Mouse (Mus musculus): Measurements from ENCODE around the gene Trappc10. TPM values are rescaled to one million over a fixed set of nuclear protein-coding genes. Genes with fewer than 3 reads are reported as not detected.

Gene Trappc10
- polyA plus RNA-seq, 1 experiment = 62.8 TPM

DNA sequence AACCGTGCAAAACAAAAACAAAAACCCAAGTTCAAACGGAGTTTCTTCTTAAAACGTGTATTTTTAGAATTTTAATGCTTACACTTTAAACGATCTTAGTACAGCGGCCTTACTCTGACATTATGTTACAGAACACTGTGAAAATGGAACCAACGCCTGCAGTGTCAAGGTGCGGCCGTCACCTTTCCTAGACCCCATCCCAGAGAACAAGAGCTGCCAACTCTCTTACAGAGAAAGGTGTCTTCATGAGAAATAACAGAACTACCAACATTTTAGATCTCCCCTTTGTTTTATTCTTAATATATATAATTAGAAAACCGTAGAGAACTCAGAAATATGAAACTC lies 59.1 kb downstream of the Trappc10 start:
- H3K27ac ChIP-seq (ENCODE audit: insufficient read depth, low read length) = no peak overlapping the region
- peaks cover 2% of the 10 kb centered on the region; the same call in 1 of the 2 replicates for H3K4me1 ChIP-seq (ENCODE audit: control insufficient read depth, insufficient read depth, low read length)
- H3K4me3 ChIP-seq (ENCODE audit: insufficient read depth, low read length) = peak overlapping the region; percentile 72
- no peak for TF ChIP-seq CTCF (IDR thresholded peaks at IDR 0.05; ENCODE audit: extremely low read depth, insufficient read depth, low read length)
- no peak for TF ChIP-seq POLR2A (IDR thresholded peaks at IDR 0.05; ENCODE audit: extremely low read depth, insufficient read depth, low read length)

DNA sequence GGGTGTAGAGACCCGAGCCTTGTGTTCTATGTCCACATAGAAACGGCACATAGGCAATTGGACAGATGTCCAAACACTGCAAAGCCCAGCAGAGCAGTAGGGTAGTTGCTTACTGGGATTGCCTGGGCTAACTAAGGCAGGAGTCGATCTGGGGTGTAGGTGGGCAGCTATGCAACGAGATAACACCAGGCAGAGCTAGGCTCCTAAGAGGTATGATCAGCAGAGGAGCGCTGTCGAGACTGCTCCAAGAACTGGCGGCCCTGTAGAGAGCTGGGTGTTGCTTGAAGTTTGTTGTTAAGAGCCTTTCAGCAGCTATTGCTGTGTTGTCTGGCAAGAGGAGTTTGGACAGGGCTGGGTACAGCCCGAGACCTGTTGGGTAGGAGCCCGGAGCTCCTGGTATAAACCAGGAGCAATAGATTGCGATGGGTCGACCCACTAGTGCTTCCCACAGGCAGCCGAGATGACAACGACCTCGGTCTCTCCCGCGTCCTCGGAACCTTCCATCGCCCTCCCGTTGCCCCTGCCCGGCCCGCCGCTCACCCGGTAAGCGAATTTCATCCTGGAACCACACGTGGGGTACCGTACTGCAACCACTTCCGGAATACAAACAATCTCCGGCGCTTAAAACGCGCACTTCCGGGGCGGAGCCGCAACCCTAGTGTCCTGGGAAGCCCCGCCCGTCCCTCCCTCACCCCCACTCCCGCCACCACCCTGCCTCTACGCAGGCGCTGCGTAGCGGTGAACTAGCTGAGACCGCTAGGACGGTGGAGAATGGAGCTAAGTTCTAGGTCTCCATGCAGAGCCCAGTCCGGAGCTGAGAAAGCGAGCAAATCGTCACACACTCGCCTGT lies 59.7 kb downstream of the Trappc10 start, which contains the start of gene Pwp2:
Gene Pwp2, minus strand, starts transcription at position 619 of the 850 bp plus-strand sequence.
- Histone ChIP-seq H3K4me3 (ENCODE audit: insufficient read depth, low read length) (peak within 1 kb of the TSS; percentile 72), H3K4me1 (ENCODE audit: control insufficient read depth, insufficient read depth, low read length) (peaks cover 2% of the 10 kb centered on the region; the same call in 1 of the 2 replicates), H3K27ac (ENCODE audit: insufficient read depth, low read length) (no peak within 1 kb of the TSS)
- TF ChIP-seq CTCF (IDR thresholded peaks at IDR 0.05; ENCODE audit: extremely low read depth, insufficient read depth, low read length) (no peak), POLR2A (IDR thresholded peaks at IDR 0.05; ENCODE audit: extremely low read depth, insufficient read depth, low read length) (peak; percentile 96)

DNA sequence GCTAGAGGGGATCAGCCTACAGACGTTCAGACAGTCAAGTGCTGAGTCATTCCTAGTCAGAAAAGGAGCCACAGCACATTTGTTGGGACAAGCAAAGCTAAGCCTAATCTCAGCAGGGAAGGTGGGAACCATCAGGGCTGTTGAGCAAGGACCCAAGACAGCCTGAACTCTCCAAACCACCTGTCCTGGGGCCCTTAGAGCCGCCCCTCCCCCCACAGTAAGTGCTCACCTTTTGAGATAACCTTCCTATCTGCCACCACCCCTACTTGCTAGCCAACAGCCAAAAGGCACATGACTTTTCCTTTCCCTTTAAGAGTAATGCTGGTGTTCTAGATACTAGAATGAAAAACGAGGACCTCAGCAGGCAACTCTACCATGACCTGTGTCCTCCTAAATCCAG lies 60.9 kb downstream of the Trappc10 start:
- Histone ChIP-seq H3K4me1 (ENCODE audit: control insufficient read depth, insufficient read depth, low read length) (peaks cover 2% of the 10 kb centered on the region; the same call in 1 of the 2 replicates), H3K4me3 (ENCODE audit: insufficient read depth, low read length) (no peak overlapping the region; the same call in 1 of the 2 replicates), H3K27ac (ENCODE audit: insufficient read depth, low read length) (no peak overlapping the region)
- TF ChIP-seq POLR2A (IDR thresholded peaks at IDR 0.05; ENCODE audit: extremely low read depth, insufficient read depth, low read length) = no peak
- TF ChIP-seq CTCF (IDR thresholded peaks at IDR 0.05; ENCODE audit: extremely low read depth, insufficient read depth, low read length) = no peak

DNA sequence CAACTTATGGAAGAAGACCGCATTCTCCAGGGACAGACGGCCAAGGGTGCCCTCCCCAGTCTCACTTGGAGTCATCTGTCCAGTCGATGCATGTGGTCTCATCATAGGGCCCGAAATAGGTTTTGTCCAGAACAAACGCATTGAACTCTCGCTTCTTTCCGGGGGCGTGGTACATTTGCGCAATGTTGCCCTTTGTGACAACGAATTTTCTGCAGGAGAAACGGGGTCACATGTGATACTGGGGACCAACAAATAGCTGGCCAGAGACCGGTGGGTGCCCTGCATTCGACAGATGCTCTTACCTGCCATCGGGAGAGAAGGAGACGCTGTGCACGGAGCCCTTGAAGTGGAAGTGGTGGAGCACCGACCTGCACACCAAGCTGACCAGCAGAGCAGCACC lies 62.1 kb downstream of the Trappc10 start:
- Histone ChIP-seq H3K27ac (ENCODE audit: insufficient read depth, low read length) (no peak overlapping the region), H3K4me1 (ENCODE audit: control insufficient read depth, insufficient read depth, low read length) (peaks cover 2% of the 10 kb centered on the region; the same call in 1 of the 2 replicates), H3K4me3 (ENCODE audit: insufficient read depth, low read length) (no peak overlapping the region)
- TF ChIP-seq POLR2A (IDR thresholded peaks at IDR 0.05; ENCODE audit: extremely low read depth, insufficient read depth, low read length) (no peak), CTCF (IDR thresholded peaks at IDR 0.05; ENCODE audit: extremely low read depth, insufficient read depth, low read length) (no peak)

DNA sequence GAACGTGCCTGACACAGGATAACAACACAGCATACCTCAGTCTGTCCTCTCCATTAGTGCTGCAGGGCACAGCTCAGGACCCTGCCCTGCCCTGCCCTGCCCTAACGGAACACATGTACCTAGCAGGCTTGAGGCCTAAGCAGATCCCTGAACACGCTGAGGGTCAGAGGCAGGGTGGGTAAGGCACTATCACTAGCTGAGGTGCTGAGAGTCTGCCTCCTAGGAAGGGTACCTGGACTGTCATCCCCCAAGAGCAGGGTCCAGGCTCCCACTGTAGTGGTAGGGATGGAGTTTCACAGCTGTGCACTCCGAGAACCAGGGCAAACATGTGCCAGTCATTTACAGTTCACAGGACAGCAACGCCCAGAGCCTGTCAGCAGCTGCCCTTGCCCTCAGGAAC lies 70.0 kb downstream of the Trappc10 start:
- TF ChIP-seq POLR2A (IDR thresholded peaks at IDR 0.05; ENCODE audit: extremely low read depth, insufficient read depth, low read length) (no peak), CTCF (IDR thresholded peaks at IDR 0.05; ENCODE audit: extremely low read depth, insufficient read depth, low read length) (no peak)
- H3K4me3 ChIP-seq (ENCODE audit: insufficient read depth, low read length) = no peak overlapping the region
- no peak overlapping the region for H3K27ac ChIP-seq (ENCODE audit: insufficient read depth, low read length)
- no peaks in the 10 kb centered on the region for H3K4me1 ChIP-seq (ENCODE audit: control insufficient read depth, insufficient read depth, low read length)

DNA sequence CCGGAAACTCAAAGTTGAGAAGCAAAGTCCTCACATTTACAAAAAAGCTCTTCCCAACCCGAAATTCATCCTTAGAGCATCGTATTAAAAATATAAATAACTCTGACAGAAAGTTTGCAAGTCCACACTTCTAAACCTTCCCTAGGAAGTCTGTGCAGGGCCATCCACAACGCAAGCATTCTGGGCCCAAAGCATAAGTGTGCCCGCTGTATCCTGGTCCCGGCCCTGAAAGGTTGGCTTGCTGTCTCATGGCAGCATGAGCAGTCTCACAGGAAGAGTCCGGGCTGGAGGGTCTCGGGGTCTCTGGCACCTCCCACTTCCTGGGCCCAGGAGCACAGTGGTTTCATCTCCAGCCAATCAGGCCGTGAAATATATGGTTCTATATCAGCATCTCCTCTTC lies 72.9 kb downstream of the Trappc10 start:
- Histone ChIP-seq H3K4me1 (ENCODE audit: control insufficient read depth, insufficient read depth, low read length) (peaks cover 4% of the 10 kb centered on the region), H3K27ac (ENCODE audit: insufficient read depth, low read length) (no peak overlapping the region), H3K4me3 (ENCODE audit: insufficient read depth, low read length) (no peak overlapping the region)
- TF ChIP-seq CTCF (IDR thresholded peaks at IDR 0.05; ENCODE audit: extremely low read depth, insufficient read depth, low read length) (no peak), POLR2A (IDR thresholded peaks at IDR 0.05; ENCODE audit: extremely low read depth, insufficient read depth, low read length) (no peak)

DNA sequence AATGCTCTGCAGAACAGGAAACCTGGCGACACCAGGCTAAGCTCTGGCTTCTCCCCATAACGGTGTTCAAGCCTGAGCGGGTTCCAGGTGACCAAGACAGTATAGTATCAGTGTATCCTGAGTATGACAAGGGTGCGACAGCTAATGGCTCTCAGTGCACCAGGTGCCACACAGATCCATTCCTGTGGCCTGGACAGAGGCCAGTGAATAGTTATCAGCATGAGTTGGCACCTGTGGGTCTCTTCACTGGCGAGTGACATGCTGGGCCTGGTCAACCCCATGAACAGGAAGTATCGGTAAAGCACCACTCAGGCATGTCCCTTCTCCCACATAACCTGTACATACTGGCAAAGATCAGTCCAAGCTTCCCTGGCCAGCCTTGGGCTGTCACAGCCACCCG lies 73.4 kb downstream of the Trappc10 start:
- TF ChIP-seq CTCF (IDR thresholded peaks at IDR 0.05; ENCODE audit: extremely low read depth, insufficient read depth, low read length) = no peak
- TF ChIP-seq POLR2A (IDR thresholded peaks at IDR 0.05; ENCODE audit: extremely low read depth, insufficient read depth, low read length) = no peak
- Histone ChIP-seq H3K27ac (ENCODE audit: insufficient read depth, low read length) (no peak overlapping the region), H3K4me3 (ENCODE audit: insufficient read depth, low read length) (no peak overlapping the region), H3K4me1 (ENCODE audit: control insufficient read depth, insufficient read depth, low read length) (peaks cover 4% of the 10 kb centered on the region)

DNA sequence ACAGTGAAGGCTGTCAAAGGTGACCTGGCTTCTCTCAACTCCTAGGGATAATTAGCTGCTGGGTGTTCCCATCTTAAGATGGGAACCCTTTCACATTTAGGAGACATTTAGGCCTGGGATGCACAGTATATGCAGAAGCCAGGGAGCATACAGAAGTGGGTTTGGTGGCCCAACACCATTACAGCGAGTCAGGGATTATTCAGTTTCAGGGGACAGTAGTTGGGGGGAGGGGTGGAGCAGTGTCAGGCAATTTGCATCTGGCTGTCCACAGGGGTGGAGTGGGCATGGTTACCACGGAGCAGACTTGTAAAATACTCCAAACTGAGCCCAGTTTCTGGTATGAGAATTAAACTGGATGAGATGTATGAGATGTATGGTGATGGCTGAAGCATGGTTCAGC lies 74.0 kb downstream of the Trappc10 start:
- H3K4me1 ChIP-seq (ENCODE audit: control insufficient read depth, insufficient read depth, low read length) = peaks cover 4% of the 10 kb centered on the region
- no peak for TF ChIP-seq POLR2A (IDR thresholded peaks at IDR 0.05; ENCODE audit: extremely low read depth, insufficient read depth, low read length)
- no peak for TF ChIP-seq CTCF (IDR thresholded peaks at IDR 0.05; ENCODE audit: extremely low read depth, insufficient read depth, low read length)
- H3K4me3 ChIP-seq (ENCODE audit: insufficient read depth, low read length) = peak overlapping the region; percentile 90; the same call in 1 of the 2 replicates
- H3K27ac ChIP-seq (ENCODE audit: insufficient read depth, low read length) = 0 out of 2 replicates have a peak overlapping the region, but pooled peaks have one; percentile 5

DNA sequence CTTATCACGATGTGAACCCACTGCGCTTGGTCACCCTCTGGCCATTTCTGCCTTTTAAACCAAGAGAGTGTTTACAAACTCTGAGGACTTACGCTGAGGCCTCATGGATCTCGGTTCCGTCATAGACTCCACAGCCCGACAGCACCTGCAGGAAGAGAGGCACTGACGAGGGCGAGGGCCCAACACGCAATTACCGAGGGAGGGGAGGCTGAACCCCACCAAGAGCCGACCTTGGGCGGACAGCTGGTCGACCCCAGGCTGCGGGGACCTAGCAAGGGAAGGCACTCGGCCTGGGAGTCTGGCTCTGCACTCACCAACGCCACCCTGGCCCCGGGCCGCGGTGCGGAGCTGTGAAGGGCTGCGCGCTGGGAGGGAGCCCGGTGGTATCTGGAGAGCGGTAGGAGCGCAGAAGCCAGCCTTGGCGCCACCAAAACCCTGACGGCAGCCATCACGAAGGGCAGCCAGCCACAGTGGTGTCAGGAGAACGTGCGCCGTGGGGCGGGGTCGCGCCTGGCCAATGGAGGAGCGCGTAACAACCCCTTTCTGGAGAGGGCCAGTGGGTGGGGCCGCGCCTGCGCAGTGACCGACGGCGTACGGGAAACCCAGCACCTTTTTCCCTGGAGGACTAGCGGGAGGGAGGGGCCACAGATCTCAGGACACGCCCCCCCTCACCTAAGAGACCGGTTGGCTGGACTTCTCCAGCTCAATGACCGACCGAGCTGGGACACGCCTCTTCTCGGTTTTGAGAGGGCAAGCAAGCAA lies 75.0 kb downstream of the Trappc10 start, which contains the start of gene D10Jhu81e:
Gene D10Jhu81e, minus strand, starts transcription at position 502 of the 762 bp plus-strand sequence.
- TF ChIP-seq CTCF (IDR thresholded peaks at IDR 0.05; ENCODE audit: extremely low read depth, insufficient read depth, low read length) (no peak), POLR2A (IDR thresholded peaks at IDR 0.05; ENCODE audit: extremely low read depth, insufficient read depth, low read length) (peak; percentile 86)
- peaks cover 4% of the 10 kb centered on the region for H3K4me1 ChIP-seq (ENCODE audit: control insufficient read depth, insufficient read depth, low read length)
- peak within 1 kb of the TSS; percentile 90 for H3K4me3 ChIP-seq (ENCODE audit: insufficient read depth, low read length)
- H3K27ac ChIP-seq (ENCODE audit: insufficient read depth, low read length) = peak within 1 kb of the TSS; percentile 52

Data from cortical plate, adult 2 months (tissue).